Mouse (Mus musculus) forebrain, embryonic 11.5 days (tissue): ENCODE measurements around the gene Cdc42. TPM values are rescaled to one million over a fixed set of nuclear protein-coding genes. Genes with fewer than 3 reads are reported as not detected.

Experiments used
- ATAC-seq: fragments of 200-750 bp; cut with Nextera tagmentation; replicated peaks from 2 replicates; pipeline ENCODE4 v1.8.0; 2017; ENCODE audit warnings: moderate TSS enrichment; ENCODE audit not compliant: low FRiP score
- DNase-seq: peaks from one replicate; pipeline ENCODE4 v3.0.0-alpha.2; 2017; ENCODE audit warnings: low spot score
- H3K27ac ChIP-seq: fragments of 300-500 bp; sonication (generic); 2 replicates; pipeline ENCODE4 v1.5.1; 2014; ENCODE audit warnings: low read depth, low read length
- H3K27me3 ChIP-seq: fragments of 300-500 bp; sonication (generic); 2 replicates; pipeline ENCODE4 v1.6.1; 2014; ENCODE audit warnings: mild to moderate bottlenecking, low read length, mixed read lengths; ENCODE audit not compliant: control insufficient read depth, insufficient read depth
- H3K36me3 ChIP-seq: fragments of 300-500 bp; sonication (generic); 2 replicates; pipeline ENCODE4 v1.6.1; 2014; ENCODE audit warnings: mild to moderate bottlenecking, low read length, moderate library complexity, mixed read lengths; ENCODE audit not compliant: control insufficient read depth, insufficient read depth
- H3K4me1 ChIP-seq: fragments of 300-500 bp; sonication (generic); replicated peaks from 2 replicates; pipeline ENCODE4 v1.6.1; 2014; ENCODE audit warnings: low read length, mixed read lengths; ENCODE audit not compliant: control insufficient read depth, insufficient read depth
- H3K4me2 ChIP-seq: fragments of 300-500 bp; sonication (generic); 2 replicates; pipeline ENCODE4 v1.6.1; 2014; ENCODE audit warnings: low read depth, mild to moderate bottlenecking, low read length, moderate library complexity, mixed read lengths; ENCODE audit not compliant: severe bottlenecking
- H3K4me3 ChIP-seq: fragments of 300-500 bp; sonication (generic); 2 replicates; pipeline ENCODE4 v1.5.1; 2014; ENCODE audit warnings: low read depth, low read length
- H3K9ac ChIP-seq: fragments of 300-500 bp; sonication (generic); 2 replicates; pipeline ENCODE4 v1.6.1; 2014; ENCODE audit warnings: low read length
- H3K9me3 ChIP-seq: fragments of 300-500 bp; sonication (generic); 2 replicates; pipeline ENCODE4 v1.6.1; 2016; ENCODE audit warnings: low read length, mixed read lengths; ENCODE audit not compliant: control insufficient read depth
- WGBS: fragments of 180-500 bp; shearing (Covaris S2); extraction: QIAGEN DNeasy Blood & Tissue Kit; methylation state at CpG from one replicate; pipeline ENCODE4 v1.1.7; 2014; 5-methylcytosine and 5-hydroxymethylcytosine counted together
- polyA plus RNA-seq: library from polyadenylated mRNA; unstranded; fragments of >200 nt; fragmentation: Nextera tagmentation; extraction: Ambion mirVana; gene quantifications from 2 replicates; pipeline ENCODE4 v1.2.1, GENCODE M21; 2014

Gene Cdc42
- polyA plus RNA-seq, 1 experiment from 2014 or later: 623 TPM

DNA sequence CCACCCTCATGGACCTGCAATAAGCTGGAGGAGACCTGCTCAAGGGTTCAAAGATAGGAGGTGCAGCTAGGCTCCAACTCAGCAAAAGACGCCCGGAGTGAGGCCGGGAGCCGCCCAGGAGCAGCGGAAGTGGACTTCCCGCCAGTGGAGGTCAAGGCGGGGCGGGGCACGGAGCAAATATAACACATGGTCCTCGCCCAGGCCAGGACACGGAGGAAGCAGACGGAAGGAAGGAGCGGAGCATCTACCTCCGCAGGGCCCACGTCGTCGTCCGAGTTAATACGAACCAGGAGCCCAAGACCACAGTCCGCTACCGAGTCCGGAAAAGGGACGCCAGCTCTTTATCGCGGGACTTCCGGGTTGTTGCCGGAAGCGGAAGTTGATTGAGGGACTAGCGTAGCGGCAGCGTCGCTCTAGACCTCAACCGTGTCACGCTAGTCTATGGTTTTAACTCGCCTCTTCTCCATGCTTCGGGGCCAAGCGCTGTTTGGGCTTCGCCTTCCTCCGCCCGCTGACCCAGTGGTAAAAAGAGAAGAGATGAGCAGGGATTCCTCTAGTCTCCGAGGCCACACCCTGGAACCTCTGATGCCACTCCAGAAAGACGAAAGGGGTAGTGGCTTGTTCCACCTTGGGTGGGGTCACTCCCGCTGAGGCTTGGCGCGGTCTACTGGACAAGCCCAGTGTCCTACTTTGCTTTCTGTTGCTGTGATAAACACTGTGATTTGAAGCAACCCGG, 30.7 kb upstream of the Cdc42 start:
- under 1% methylated on average over 46 of the region's 46 CpGs for WGBS
- Histone ChIP-seq H3K4me3 (peak overlapping the region; percentile 69), H3K9ac (peak overlapping the region; percentile 83), H3K4me2 (peak overlapping the region; percentile 59), H3K4me1 (0 out of 2 replicates have a peak, but pooled peaks cover 2% of the 10 kb centered on the region), H3K27me3 (no peaks in the 10 kb centered on the region), H3K9me3 (no peaks in the 10 kb centered on the region), H3K27ac (peak overlapping the region; percentile 72), H3K36me3 (no peaks in the 10 kb centered on the region)
- ATAC-seq (peak; percentile 90), DNase-seq (peak; percentile 88)

DNA sequence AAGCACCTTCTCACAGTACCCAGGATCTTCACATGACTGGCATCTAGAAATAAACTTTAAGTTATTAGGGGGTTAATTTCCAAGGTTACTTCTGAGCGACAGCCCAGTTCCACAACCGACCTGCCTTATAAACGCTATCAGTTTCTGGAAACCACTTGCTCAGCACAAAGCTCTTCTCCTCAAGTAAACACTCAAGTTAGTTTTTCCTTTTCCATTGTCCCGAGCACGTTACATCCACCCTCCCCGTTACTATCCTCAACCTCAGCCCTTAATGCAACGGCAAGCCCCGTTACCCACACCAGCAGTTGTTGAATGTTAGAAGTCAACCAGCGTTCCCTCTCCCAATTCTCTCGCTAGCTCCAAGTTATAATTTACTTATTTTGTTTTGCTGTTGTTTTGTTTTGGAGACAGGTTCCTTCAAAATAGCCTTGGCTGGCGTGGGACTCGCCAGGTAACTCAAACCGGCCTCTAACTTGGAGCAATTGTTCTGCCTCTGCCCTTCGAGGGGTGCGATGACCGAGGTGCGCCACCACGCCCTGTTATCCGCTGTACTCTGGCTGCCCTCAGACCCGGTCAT, 30.1 kb upstream of the Cdc42 start:
- Histone ChIP-seq H3K27ac (peak overlapping the region; percentile 72), H3K27me3 (no peaks in the 10 kb centered on the region), H3K36me3 (no peaks in the 10 kb centered on the region), H3K9ac (peak overlapping the region; percentile 83), H3K4me2 (peak overlapping the region; percentile 59), H3K4me1 (0 out of 2 replicates have a peak, but pooled peaks cover 2% of the 10 kb centered on the region), H3K9me3 (no peaks in the 10 kb centered on the region), H3K4me3 (peak overlapping the region; percentile 69)
- ATAC-seq (no peak), DNase-seq (no peak)
- WGBS: under 1% methylated on average over 20 of the region's 20 CpGs

DNA sequence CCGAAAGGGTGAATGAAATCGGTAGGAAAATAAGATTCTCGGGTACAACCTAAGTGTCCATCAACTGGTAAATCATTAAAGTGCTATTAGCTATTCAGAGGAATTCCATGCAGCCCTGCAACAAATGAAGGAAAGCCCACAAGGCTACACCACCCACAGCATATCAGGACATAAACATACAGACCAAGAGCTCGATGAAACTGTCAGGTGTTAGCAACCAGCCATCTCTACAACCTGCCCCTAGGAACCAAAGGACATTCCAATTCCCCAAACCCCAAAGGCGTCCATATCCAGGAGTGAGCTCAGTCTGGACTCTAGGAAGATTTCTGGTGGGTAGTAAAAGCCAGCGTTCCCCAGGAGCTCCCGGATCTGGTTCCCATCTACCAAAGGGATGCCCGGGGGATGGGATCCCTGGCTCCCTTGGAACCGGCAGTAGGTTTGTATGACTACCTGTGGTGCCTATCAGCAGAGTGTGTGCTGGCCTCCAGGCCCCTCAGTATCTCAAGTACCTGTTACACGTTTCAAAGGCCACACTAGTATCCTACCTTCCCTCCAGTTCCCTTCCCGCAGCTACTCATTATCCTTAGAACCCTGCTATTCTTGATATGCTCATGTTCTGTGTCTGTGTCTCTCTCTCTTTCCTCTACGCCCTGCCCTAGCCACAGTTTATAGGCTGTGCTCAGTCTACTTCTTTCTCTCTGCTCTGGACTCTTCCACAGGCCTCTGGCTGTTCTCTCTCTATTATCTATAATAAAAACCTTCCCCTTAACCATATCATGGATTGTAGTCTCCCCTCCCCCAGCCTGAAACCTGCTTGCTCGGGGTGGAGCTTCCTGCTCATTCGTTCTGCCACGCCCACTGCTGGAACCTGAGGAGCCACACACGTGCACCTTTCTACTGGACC, 23.4 kb upstream of the Cdc42 start:
- WGBS: 39% methylated on average over 14 of the region's 16 CpGs
- Histone ChIP-seq H3K9me3 (no peaks in the 10 kb centered on the region), H3K9ac (no peak overlapping the region), H3K4me3 (no peak overlapping the region), H3K4me2 (no peak overlapping the region), H3K27ac (no peak overlapping the region), H3K4me1 (no peaks in the 10 kb centered on the region), H3K36me3 (no peaks in the 10 kb centered on the region), H3K27me3 (no peaks in the 10 kb centered on the region)
- DNase-seq: no peak
- ATAC-seq: no peak

DNA sequence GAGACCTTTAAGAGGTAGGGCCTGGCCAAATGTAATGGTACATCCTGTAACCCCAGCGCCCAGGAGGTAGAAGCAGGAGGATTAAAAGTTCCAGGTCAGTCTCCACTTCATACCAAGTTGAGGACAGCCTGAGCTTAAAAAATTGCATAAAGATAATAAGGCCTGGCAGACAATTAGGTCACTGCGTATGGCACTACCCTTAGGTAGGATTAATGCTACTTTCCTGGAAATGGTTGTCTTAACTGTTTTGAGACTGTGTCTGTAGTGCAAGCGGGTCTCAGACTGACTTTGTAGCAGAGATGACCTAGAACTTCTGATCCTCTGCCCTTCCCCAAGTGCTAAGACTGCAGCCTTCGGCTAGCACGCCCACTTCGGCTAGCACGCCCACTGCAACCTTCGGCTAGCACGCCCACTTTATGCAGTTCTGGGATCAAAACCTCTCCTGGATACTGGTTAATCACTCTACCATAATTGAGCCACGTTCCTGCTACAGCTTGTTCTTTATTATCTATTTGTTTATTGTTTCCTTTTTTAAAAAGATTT, 22.3 kb upstream of the Cdc42 start:
- Histone ChIP-seq H3K27me3 (no peaks in the 10 kb centered on the region), H3K4me2 (no peak overlapping the region), H3K4me3 (no peak overlapping the region), H3K9ac (no peak overlapping the region), H3K27ac (no peak overlapping the region), H3K4me1 (no peaks in the 10 kb centered on the region), H3K9me3 (no peaks in the 10 kb centered on the region), H3K36me3 (no peaks in the 10 kb centered on the region)
- WGBS: 89% methylated on average over 10 of the region's 10 CpGs
- DNase-seq (no peak), ATAC-seq (no peak)

DNA sequence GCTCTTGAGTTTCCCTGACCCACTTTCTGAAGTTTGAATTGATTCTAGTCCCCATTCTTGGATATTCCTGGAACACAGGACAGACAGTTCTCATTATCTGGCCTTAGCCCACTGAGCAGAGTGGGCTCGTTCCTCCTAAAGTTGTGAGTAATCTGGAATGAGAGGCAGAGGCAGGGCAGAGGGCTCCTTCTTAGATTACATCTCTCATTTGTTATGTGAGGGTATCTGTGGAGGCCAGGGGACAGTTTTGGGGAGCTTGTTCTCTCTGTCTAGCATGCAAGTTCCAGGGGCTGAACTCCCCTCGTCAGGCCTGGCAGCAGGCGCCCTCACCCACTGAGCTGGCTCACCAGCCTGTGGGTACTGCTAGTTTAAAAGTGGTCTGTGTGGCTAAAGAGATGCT, 21.6 kb upstream of the Cdc42 start:
- Histone ChIP-seq H3K27me3 (no peaks in the 10 kb centered on the region), H3K36me3 (no peaks in the 10 kb centered on the region), H3K9me3 (no peaks in the 10 kb centered on the region), H3K4me1 (no peaks in the 10 kb centered on the region), H3K4me3 (no peak overlapping the region), H3K9ac (no peak overlapping the region), H3K27ac (no peak overlapping the region), H3K4me2 (no peak overlapping the region)
- DNase-seq (no peak), ATAC-seq (no peak)
- 85% methylated on average over 3 of the region's 3 CpGs for WGBS

DNA sequence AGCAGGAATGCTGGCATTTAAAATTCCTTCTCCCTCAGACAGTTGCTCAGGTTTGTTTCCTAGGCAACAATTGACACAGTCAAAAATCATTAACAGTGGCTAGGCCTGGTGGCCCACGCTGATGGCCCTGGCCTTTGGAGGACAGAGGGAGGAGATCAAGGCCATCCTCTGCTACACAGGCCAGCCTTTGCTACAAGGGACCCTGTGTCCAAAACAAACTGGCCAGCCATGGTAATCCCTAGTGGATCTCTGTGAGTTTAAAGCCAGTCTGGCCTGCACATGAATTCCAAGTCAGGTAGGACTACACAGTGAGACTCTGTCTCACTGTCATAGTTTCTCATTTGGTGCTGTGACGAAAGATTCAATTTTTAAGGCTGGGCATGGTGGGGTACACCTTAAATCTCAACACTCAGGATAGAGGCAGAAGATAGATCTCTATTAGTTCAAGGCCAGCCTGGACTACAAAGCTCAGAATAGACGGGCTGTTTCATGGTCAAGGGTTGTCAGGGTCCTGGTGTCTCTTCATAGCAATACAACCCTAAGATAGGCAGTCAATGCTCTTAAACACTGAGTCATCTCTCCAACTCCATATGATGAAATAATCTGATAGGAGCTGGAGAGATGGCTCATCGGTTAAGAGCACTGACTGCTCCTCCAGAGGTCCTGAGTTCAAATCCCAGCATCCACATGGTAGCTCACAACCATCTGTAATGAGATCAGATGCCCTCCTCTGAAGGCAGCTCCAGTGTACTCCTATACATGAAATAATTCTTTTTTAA, 20.2 kb upstream of the Cdc42 start:
- no peaks in the 10 kb centered on the region for H3K4me1 ChIP-seq
- ATAC-seq: no peak
- H3K4me3 ChIP-seq: no peak overlapping the region
- H3K27me3 ChIP-seq: no peaks in the 10 kb centered on the region
- no peak overlapping the region for H3K27ac ChIP-seq
- 82% methylated on average over 4 of the region's 4 CpGs for WGBS
- no peaks in the 10 kb centered on the region for H3K36me3 ChIP-seq
- H3K9me3 ChIP-seq: no peaks in the 10 kb centered on the region
- H3K9ac ChIP-seq: no peak overlapping the region
- no peak for DNase-seq
- H3K4me2 ChIP-seq: no peak overlapping the region

DNA sequence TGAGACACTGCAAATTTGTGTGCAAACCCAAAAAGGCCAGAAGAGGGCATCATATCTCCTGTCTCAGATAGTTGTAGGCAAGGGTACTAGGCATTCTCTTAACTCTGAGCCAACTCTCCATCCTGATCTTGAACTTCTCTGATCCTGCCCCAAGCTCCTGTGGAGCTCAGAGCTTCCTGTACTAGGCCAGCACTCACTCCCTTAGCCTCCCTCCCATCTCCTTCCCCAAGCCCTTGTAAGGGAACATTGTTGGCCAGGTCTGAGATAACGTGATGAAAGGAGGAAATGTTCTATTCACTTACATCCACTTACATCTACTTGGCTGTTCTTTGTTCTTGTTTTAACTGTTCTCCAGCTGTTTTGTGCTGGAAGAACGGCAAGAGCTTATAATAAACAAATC, 19.3 kb upstream of the Cdc42 start:
- no peak overlapping the region for H3K4me3 ChIP-seq
- no peaks in the 10 kb centered on the region for H3K27me3 ChIP-seq
- no peak for ATAC-seq
- H3K36me3 ChIP-seq: no peaks in the 10 kb centered on the region
- no peak overlapping the region for H3K27ac ChIP-seq
- H3K9ac ChIP-seq: no peak overlapping the region
- H3K4me1 ChIP-seq: no peaks in the 10 kb centered on the region
- 85% methylated on average over 2 of the region's 2 CpGs for WGBS
- no peak for DNase-seq
- no peaks in the 10 kb centered on the region for H3K9me3 ChIP-seq
- H3K4me2 ChIP-seq: no peak overlapping the region
